Mouse (Mus musculus) lung, postnatal 4 days (tissue): ENCODE measurements around the gene Ipo9.

ENCODE experiments used
- DNase-seq, 2 experiments: peaks; one replicate each; pipeline ENCODE4 v3.0.0; 2021

The Ipo9 gene

GRCm38 (mm10) chr1:135429901-135430668 is at the start of gene Ipo9:
Gene Ipo9 (minus strand): TSS chr1:135430499.
- peak; percentile 94 for DNase-seq

- DNase-seq: no peak
Measured at GRCm38 (mm10) chr1:135475571-135475895, 45.2 kb upstream of the Ipo9 start.

GRCm38 (mm10) chr1:135474861-135475570 is 44.7 kb upstream of the Ipo9 start:
- DNase-seq: no peak

- DNase-seq: no peak
Measured at GRCm38 (mm10) chr1:135472536-135472935, 42.2 kb upstream of the Ipo9 start.

GRCm38 (mm10) chr1:135471742-135472141 is 41.4 kb upstream of the Ipo9 start:
- no peak for DNase-seq

- no peak for DNase-seq
Measured at GRCm38 (mm10) chr1:135470546-135470945, 40.2 kb upstream of the Ipo9 start.

- DNase-seq: no peak
Measured at GRCm38 (mm10) chr1:135467462-135467861, 37.2 kb upstream of the Ipo9 start.

- DNase-seq: no peak
Measured at GRCm38 (mm10) chr1:135466935-135467334, 36.6 kb upstream of the Ipo9 start.

- no peak for DNase-seq
Measured at GRCm38 (mm10) chr1:135465734-135466133, 35.4 kb upstream of the Ipo9 start.

GRCm38 (mm10) chr1:135462736-135463135 is 32.4 kb upstream of the Ipo9 start:
- DNase-seq: no peak

GRCm38 (mm10) chr1:135462304-135462703 is 32.0 kb upstream of the Ipo9 start:
- DNase-seq: peak in 1 of 2 experiments; percentile 49

GRCm38 (mm10) chr1:135461097-135461730 is 30.9 kb upstream of the Ipo9 start:
- DNase-seq: peak; percentile 70 to 81

GRCm38 (mm10) chr1:135460521-135460920 is 30.2 kb upstream of the Ipo9 start:
- DNase-seq: no peak

GRCm38 (mm10) chr1:135457860-135458259 is 27.6 kb upstream of the Ipo9 start:
- no peak for DNase-seq

GRCm38 (mm10) chr1:135452259-135452658 is 22.0 kb upstream of the Ipo9 start:
- peak in 1 of 2 experiments; percentile 28 for DNase-seq

GRCm38 (mm10) chr1:135451419-135451818 is 21.1 kb upstream of the Ipo9 start:
- no peak for DNase-seq

GRCm38 (mm10) chr1:135449876-135450275 is 19.6 kb upstream of the Ipo9 start:
- no peak for DNase-seq

- no peak for DNase-seq
Measured at GRCm38 (mm10) chr1:135448940-135449339, 18.6 kb upstream of the Ipo9 start.

- DNase-seq: no peak
Measured at GRCm38 (mm10) chr1:135443506-135443905, 13.2 kb upstream of the Ipo9 start.

- DNase-seq: no peak
Measured at GRCm38 (mm10) chr1:135441861-135442260, 11.6 kb upstream of the Ipo9 start.

- DNase-seq: no peak
Measured at GRCm38 (mm10) chr1:135440986-135441385, 10.7 kb upstream of the Ipo9 start.

- DNase-seq: no peak
Measured at GRCm38 (mm10) chr1:135438801-135439200, 8.5 kb upstream of the Ipo9 start.

- DNase-seq: no peak
Measured at GRCm38 (mm10) chr1:135435823-135436222, 5.5 kb upstream of the Ipo9 start.

GRCm38 (mm10) chr1:135430669-135431017 is 344 bp upstream of the Ipo9 start:
- no peak for DNase-seq
